Mouse (Mus musculus) limb, embryonic 12.5 days (tissue): Measurements from ENCODE around the gene Olfr642. TPM values are rescaled to one million over a fixed set of nuclear protein-coding genes. Genes with fewer than 3 reads are reported as not detected.

Experiments
- ATAC-seq: fragments of 200-750 bp; cut with Nextera tagmentation; 2 replicates; pipeline ENCODE4 v1.8.0; 2017; ENCODE audit warnings: low read depth, moderate TSS enrichment; ENCODE audit not compliant: insufficient number of reproducible peaks, insufficient read depth, low FRiP score, low TSS enrichment
- H3K27ac ChIP-seq: fragments of 300-500 bp; sonication (generic); 2 replicates; pipeline ENCODE4 v1.5.1; 2016; ENCODE audit warnings: mild to moderate bottlenecking, moderate library complexity
- H3K27me3 ChIP-seq: fragments of 300-500 bp; sonication (generic); 2 replicates; pipeline ENCODE4 v1.6.1; 2016; ENCODE audit warnings: mild to moderate bottlenecking, moderate library complexity
- H3K36me3 ChIP-seq: fragments of 300-500 bp; sonication (generic); 2 replicates; pipeline ENCODE4 v1.6.1; 2016; ENCODE audit warnings: mild to moderate bottlenecking, moderate library complexity
- H3K4me1 ChIP-seq: fragments of 300-500 bp; sonication (generic); replicated peaks from 2 replicates; pipeline ENCODE4 v1.6.1; 2016
- H3K4me2 ChIP-seq: fragments of 300-500 bp; sonication (generic); 2 replicates; pipeline ENCODE4 v1.6.1; 2016; ENCODE audit warnings: mild to moderate bottlenecking, moderate library complexity
- H3K4me3 ChIP-seq: fragments of 300-500 bp; sonication (generic); replicated peaks from 2 replicates; pipeline ENCODE4 v1.5.1; 2016; ENCODE audit warnings: mild to moderate bottlenecking
- H3K9ac ChIP-seq: fragments of 300-500 bp; sonication (generic); replicated peaks from 2 replicates; pipeline ENCODE4 v1.6.1; 2016; ENCODE audit warnings: mild to moderate bottlenecking, moderate library complexity
- H3K9me3 ChIP-seq: fragments of 300-500 bp; sonication (generic); 2 replicates; pipeline ENCODE4 v1.6.1; 2016; ENCODE audit warnings: mild to moderate bottlenecking, moderate library complexity
- WGBS: fragments of 180-500 bp; shearing (Covaris S2); methylation state at CpG from one replicate; pipeline ENCODE4 v1.1.7; 2016; 5-methylcytosine and 5-hydroxymethylcytosine counted together
- polyA plus RNA-seq: library from polyadenylated mRNA; unstranded; fragments of >200 nt; fragmentation: Nextera tagmentation; extraction: Ambion mirVana; gene quantifications from 2 replicates; pipeline ENCODE4 v1.2.1, GENCODE M21; 2016

The Olfr642 gene
- not detected in 2 replicates for polyA plus RNA-seq

DNA sequence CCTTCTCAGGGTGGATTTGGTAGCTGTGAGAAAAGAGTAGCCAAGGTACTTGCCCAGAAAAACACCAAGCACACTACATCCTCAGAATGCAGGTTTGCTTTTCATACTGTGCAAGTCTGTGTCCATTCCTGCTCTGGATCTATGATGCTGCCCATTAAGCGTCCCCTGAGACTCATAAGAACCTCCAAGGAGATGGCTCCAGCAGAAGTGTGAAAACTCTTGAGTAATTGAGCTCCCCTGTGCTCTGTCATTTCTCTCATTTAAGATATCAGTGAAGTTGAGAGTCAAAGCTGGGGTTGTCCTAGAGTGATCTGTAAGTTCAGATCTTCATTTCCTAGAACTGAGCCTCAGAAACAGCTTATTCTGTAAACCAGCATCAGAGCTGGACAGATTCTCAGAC lies at the start of gene Olfr642:
Gene Olfr642, minus strand, starts transcription at position 101 of the 400 bp plus-strand sequence.
- H3K4me2 ChIP-seq = no peak within 1 kb of the TSS
- H3K4me1 ChIP-seq = no peaks in the 10 kb centered on the region
- whole genome bisulfite sequencing = 59% methylated on average over 1 of the region's 1 CpGs
- no peaks in the 10 kb centered on the region for H3K27me3 ChIP-seq
- no peak for ATAC-seq
- no peaks in the 10 kb centered on the region for H3K36me3 ChIP-seq
- no peak within 1 kb of the TSS for H3K27ac ChIP-seq
- H3K9me3 ChIP-seq = no peaks in the 10 kb centered on the region
- no peak within 1 kb of the TSS for H3K4me3 ChIP-seq
- no peak within 1 kb of the TSS for H3K9ac ChIP-seq

GRCm38 (mm10) chr7:104085365-104085764 lies 32.9 kb upstream of the Olfr642 start, which contains the start of gene Olfr645:
TSS of gene Olfr645 (minus strand) at chr7:104085465.
- Histone ChIP-seq H3K36me3 (no peaks in the 10 kb centered on the region), H3K4me3 (no peak within 1 kb of the TSS), H3K4me2 (no peak within 1 kb of the TSS), H3K27me3 (no peaks in the 10 kb centered on the region), H3K9ac (no peak within 1 kb of the TSS), H3K4me1 (no peaks in the 10 kb centered on the region), H3K9me3 (no peaks in the 10 kb centered on the region), H3K27ac (no peak within 1 kb of the TSS)
- no peak for ATAC-seq
- 72% methylated on average over 1 of the region's 1 CpGs for WGBS

DNA sequence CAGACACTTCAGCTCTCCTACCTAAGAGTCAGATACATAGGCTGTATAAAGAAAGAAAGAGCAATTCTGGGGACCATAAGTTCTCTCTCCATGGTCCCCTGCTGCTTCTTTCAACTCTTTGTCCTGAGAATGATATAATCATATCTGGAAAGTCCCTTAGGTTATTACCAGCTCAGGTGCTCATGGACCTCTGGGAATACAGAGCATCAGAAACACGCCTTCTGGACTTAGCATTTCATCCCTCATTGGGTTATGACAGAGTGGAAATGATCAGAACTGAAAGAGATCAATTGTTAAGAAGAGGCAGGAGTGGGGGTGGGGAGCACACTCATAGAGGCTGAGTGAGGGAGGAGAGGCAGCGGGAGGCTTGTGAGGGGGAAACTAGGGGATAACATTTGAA lies 19.3 kb upstream of the Olfr642 start, which contains the start of gene Olfr644:
Gene Olfr644, minus strand, starts transcription at position 101 of the 400 bp plus-strand sequence.
- no peaks in the 10 kb centered on the region for H3K4me1 ChIP-seq
- H3K27ac ChIP-seq = no peak within 1 kb of the TSS
- ATAC-seq = no peak
- no peaks in the 10 kb centered on the region for H3K36me3 ChIP-seq
- H3K4me3 ChIP-seq = no peak within 1 kb of the TSS
- no peak within 1 kb of the TSS for H3K4me2 ChIP-seq
- H3K9me3 ChIP-seq = 0 out of 2 replicates have a peak, but pooled peaks cover 3% of the 10 kb centered on the region
- 73% methylated on average over 2 of the region's 2 CpGs for WGBS
- H3K9ac ChIP-seq = no peak within 1 kb of the TSS
- no peaks in the 10 kb centered on the region for H3K27me3 ChIP-seq

DNA sequence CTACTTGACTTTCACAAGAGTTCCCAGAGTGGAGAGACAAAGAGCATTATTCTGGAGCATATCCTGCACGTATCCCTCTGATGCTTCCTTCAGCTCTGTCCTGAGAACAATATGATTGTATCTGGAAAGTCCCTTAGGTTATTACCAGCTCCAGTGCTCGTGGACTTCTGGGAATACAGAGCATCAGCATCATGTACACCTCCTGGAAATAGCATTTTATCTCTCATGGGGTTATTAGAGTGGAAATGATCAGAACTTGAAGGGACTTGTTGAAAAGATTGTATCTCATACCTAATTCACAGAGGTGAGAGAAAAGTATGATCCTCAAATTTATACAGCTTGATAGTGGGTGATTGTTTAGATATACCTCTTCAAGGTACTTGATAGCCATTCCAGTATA lies 8.9 kb upstream of the Olfr642 start, which contains the start of gene 4930516K23Rik:
Gene 4930516K23Rik, minus strand, starts transcription at position 101 of the 400 bp plus-strand sequence.
- Histone ChIP-seq H3K9ac (no peak within 1 kb of the TSS), H3K4me3 (no peak within 1 kb of the TSS), H3K27ac (no peak within 1 kb of the TSS), H3K4me2 (no peak within 1 kb of the TSS), H3K4me1 (no peaks in the 10 kb centered on the region), H3K36me3 (no peaks in the 10 kb centered on the region), H3K9me3 (no peaks in the 10 kb centered on the region), H3K27me3 (no peaks in the 10 kb centered on the region)
- no peak for ATAC-seq
- 55% methylated on average over 2 of the region's 2 CpGs for WGBS

GRCm38 (mm10) chr7:104059215-104059614 lies 6.7 kb upstream of the Olfr642 start:
- H3K4me3 ChIP-seq = no peak overlapping the region
- no peaks in the 10 kb centered on the region for H3K27me3 ChIP-seq
- no peaks in the 10 kb centered on the region for H3K9me3 ChIP-seq
- H3K9ac ChIP-seq = no peak overlapping the region
- WGBS = 81% methylated on average over 1 of the region's 1 CpGs
- H3K4me1 ChIP-seq = no peaks in the 10 kb centered on the region
- H3K4me2 ChIP-seq = no peak overlapping the region
- no peaks in the 10 kb centered on the region for H3K36me3 ChIP-seq
- no peak overlapping the region for H3K27ac ChIP-seq
- no peak for ATAC-seq

- Histone ChIP-seq H3K36me3 (no peaks in the 10 kb centered on the region), H3K27ac (no peak overlapping the region), H3K4me1 (no peaks in the 10 kb centered on the region), H3K4me2 (no peak overlapping the region), H3K9ac (no peak overlapping the region), H3K4me3 (no peak overlapping the region), H3K27me3 (no peaks in the 10 kb centered on the region), H3K9me3 (no peaks in the 10 kb centered on the region)
- ATAC-seq = no peak
- WGBS = 95% methylated on average over 4 of the region's 4 CpGs
Observed at GRCm38 (mm10) chr7:104050745-104051144, 1.7 kb downstream of the Olfr642 start.

- 70% methylated on average over 1 of the region's 1 CpGs for WGBS
- H3K4me3 ChIP-seq = no peak within 1 kb of the TSS
- no peak within 1 kb of the TSS for H3K4me2 ChIP-seq
- H3K9ac ChIP-seq = no peak within 1 kb of the TSS
- H3K27ac ChIP-seq = no peak within 1 kb of the TSS
- H3K9me3 ChIP-seq = no peaks in the 10 kb centered on the region
- no peak for ATAC-seq
- no peaks in the 10 kb centered on the region for H3K27me3 ChIP-seq
- no peaks in the 10 kb centered on the region for H3K4me1 ChIP-seq
- no peaks in the 10 kb centered on the region for H3K36me3 ChIP-seq
Observed at GRCm38 (mm10) chr7:104035145-104035544, 17.3 kb downstream of the Olfr642 start, which contains the start of gene Olfr641. TSS of gene Olfr641 (plus strand) at chr7:104035445.

DNA sequence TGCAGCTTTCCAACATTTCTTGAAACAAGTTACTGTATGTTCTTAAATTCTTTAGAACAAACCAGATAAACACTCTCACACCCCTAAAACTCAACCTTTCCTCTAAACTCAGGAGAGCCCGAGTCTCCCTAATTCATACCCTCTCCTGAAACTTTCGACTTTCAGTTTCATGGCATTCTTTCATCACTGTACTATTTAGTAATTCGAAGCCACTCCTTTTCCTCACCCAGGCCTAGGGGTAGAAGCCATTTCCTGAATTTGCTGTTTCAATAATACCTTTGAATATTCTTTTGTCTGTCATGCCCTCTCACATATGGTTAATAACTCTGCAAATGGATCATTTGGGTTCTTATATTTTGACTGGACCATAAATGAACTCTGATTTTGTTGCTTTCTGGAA lies 25.5 kb downstream of the Olfr642 start:
- no peak for ATAC-seq
- WGBS = 90% methylated on average over 3 of the region's 3 CpGs
- no peaks in the 10 kb centered on the region for H3K36me3 ChIP-seq

GRCm38 (mm10) chr7:104025473-104025872 lies 27.0 kb downstream of the Olfr642 start, which contains the start of gene Olfr640:
TSS of gene Olfr640 (minus strand) at chr7:104025573.
- Histone ChIP-seq H3K9me3 (no peaks in the 10 kb centered on the region), H3K4me3 (no peak within 1 kb of the TSS), H3K27ac (no peak within 1 kb of the TSS), H3K36me3 (no peaks in the 10 kb centered on the region), H3K27me3 (no peaks in the 10 kb centered on the region), H3K9ac (no peak within 1 kb of the TSS), H3K4me1 (no peaks in the 10 kb centered on the region), H3K4me2 (no peak within 1 kb of the TSS)
- WGBS = 80% methylated on average over 6 of the region's 6 CpGs
- no peak for ATAC-seq

More for the DNA sequence above, 25.5 kb downstream of the Olfr642 start:
- H3K4me2 ChIP-seq = no peak overlapping the region
- no peak overlapping the region for H3K4me3 ChIP-seq
- no peaks in the 10 kb centered on the region for H3K4me1 ChIP-seq
- no peak overlapping the region for H3K27ac ChIP-seq
- H3K27me3 ChIP-seq = no peaks in the 10 kb centered on the region
- H3K9ac ChIP-seq = no peak overlapping the region
- no peaks in the 10 kb centered on the region for H3K9me3 ChIP-seq

GRCm38 (mm10) chr7:104021651-104022050 lies 30.8 kb downstream of the Olfr642 start:
- Histone ChIP-seq H3K9ac (no peak overlapping the region), H3K27me3 (no peaks in the 10 kb centered on the region), H3K4me2 (no peak overlapping the region), H3K9me3 (no peaks in the 10 kb centered on the region), H3K4me3 (no peak overlapping the region), H3K4me1 (no peaks in the 10 kb centered on the region), H3K36me3 (no peaks in the 10 kb centered on the region), H3K27ac (no peak overlapping the region)
- ATAC-seq = no peak
- 87% methylated on average over 6 of the region's 6 CpGs for WGBS

DNA sequence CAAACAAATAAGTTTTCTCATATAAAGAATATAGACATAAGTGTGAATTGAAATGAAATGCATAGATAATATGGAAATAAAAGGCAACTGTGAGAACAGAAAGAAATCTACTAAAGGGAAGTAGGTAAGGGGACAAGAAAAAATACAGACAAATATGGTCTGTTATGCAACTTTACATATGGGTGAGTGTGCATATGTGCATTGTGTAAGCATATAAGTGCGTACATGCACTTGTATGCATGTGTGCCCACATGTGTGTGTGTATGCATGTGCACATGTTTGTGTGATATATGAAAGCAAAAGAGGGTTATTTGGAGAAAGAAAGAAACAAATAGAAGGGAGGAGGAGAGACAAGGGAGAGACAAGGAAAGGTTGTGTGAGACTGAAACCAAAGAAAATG lies 33.5 kb downstream of the Olfr642 start:
- H3K4me3 ChIP-seq = no peak overlapping the region
- H3K9me3 ChIP-seq = no peaks in the 10 kb centered on the region
- WGBS = 84% methylated on average over 1 of the region's 1 CpGs
- H3K27me3 ChIP-seq = no peaks in the 10 kb centered on the region
- no peaks in the 10 kb centered on the region for H3K4me1 ChIP-seq
- no peaks in the 10 kb centered on the region for H3K36me3 ChIP-seq
- no peak overlapping the region for H3K4me2 ChIP-seq
- ATAC-seq = no peak
- H3K9ac ChIP-seq = no peak overlapping the region
- no peak overlapping the region for H3K27ac ChIP-seq

- Histone ChIP-seq H3K27ac (no peak within 1 kb of the TSS), H3K9ac (no peak within 1 kb of the TSS), H3K4me3 (no peak within 1 kb of the TSS)
Observed at GRCm38 (mm10) chr7:104017203-104017602, 35.3 kb downstream of the Olfr642 start, which contains the start of gene Olfr639. TSS of gene Olfr639 (minus strand) at chr7:104017303.

More at GRCm38 (mm10) chr7:104017203-104017602, 35.3 kb downstream of the Olfr642 start, which contains the start of gene Olfr639:
- H3K36me3 ChIP-seq = no peaks in the 10 kb centered on the region
- ATAC-seq = no peak
- no peaks in the 10 kb centered on the region for H3K4me1 ChIP-seq
- H3K27me3 ChIP-seq = no peaks in the 10 kb centered on the region
- H3K9me3 ChIP-seq = no peaks in the 10 kb centered on the region
- H3K4me2 ChIP-seq = no peak within 1 kb of the TSS
